ENCODE assay signal across 10 mouse cellular contexts in genomic region chrX:12082736-12083135, GRCm38 (mm10).
DNase-seq lines count a peak whose midpoint lies in the region; ATAC-seq lines count a peak whose summit lies in the region.
"Had no signal": no experiment of that assay in that cellular context is flagged by ENCODE, and none has a peak within 500 bp of the region (broad histone marks: within the 10 kb centered on the region; RNA-seq: fewer than 3 reads in every experiment).

No protein-coding gene starts in this region.

- intact Hi-C loops in left cerebral cortex, postnatal 4 days (cut with DNase I): loop anchor here (5.0 kb wide), 1 partner anchor 75 kb away; no protein-coding TSS in a partner anchor

- 2% methylated on average over 16 of the region's 16 CpGs for WGBS in limb, embryonic 12.5 days

- no peak for ATAC-seq in limb, embryonic 12.5 days (ENCODE audit: insufficient number of reproducible peaks, insufficient read depth, low FRiP score, low TSS enrichment, low read depth)

- H3K27ac ChIP-seq in limb, embryonic 12.5 days: peak overlapping the region; percentile 64

- DNase-seq in embryo, embryonic 9.5 days (ENCODE audit: extremely low spot score): peak; percentile 25
- no peak for DNase-seq in embryo, embryonic 11 days
- DNase-seq in left cerebral cortex, postnatal 4 days: peak; percentile 51
- DNase-seq in left cerebral cortex, adult 8-10 months (ENCODE audit: low spot score in 2 of 2): no peak
- DNase-seq in MN1 (ENCODE audit: low spot score): peak; percentile 67
- no peak for DNase-seq in urinary bladder, postnatal 4 days (ENCODE audit: low spot score in 2 of 2)
- DNase-seq: heart, adult 18-20 months; retina, postnatal 1 day had no signal

- peak overlapping the region; percentile 17; the same call in 1 of the 2 replicates for H3K4me2 ChIP-seq in limb, embryonic 12.5 days
- H3K4me2 ChIP-seq: liver, embryonic 11.5 days had no signal

- H3K4me1 ChIP-seq in limb, embryonic 12.5 days (replicated peaks): peaks cover 55% of the 10 kb centered on the region

- H3K36me3 ChIP-seq in limb, embryonic 12.5 days: no peaks in the 10 kb centered on the region

- H3K9me3 ChIP-seq in limb, embryonic 12.5 days: no peaks in the 10 kb centered on the region

- H3K9ac ChIP-seq in limb, embryonic 12.5 days (replicated peaks): no peak overlapping the region

- H3K4me3 ChIP-seq in limb, embryonic 12.5 days (replicated peaks): 0 out of 2 replicates have a peak overlapping the region, but pooled peaks have one; percentile 1

- H3K27me3 ChIP-seq in limb, embryonic 12.5 days: peaks cover 96% of the 10 kb centered on the region

Comparison
In these comparisons a context has a peak if more than half of its experiments do, and no peak if none do; other contexts are left out.
1. DNase-seq: peak in embryo, embryonic 9.5 days (single experiment), left cerebral cortex, postnatal 4 days (single experiment) and MN1 (single experiment); none in embryo, embryonic 11 days (single experiment), left cerebral cortex, adult 8-10 months (0 of 2) and urinary bladder, postnatal 4 days (0 of 2).